Mouse (Mus musculus) megakaryocyte, embryonic 14.5 days (primary cell): ENCODE results near the gene Mmadhc. TPM values are rescaled to one million over a fixed set of nuclear protein-coding genes. Genes with fewer than 3 reads are reported as not detected.

Experiments
- H3K27me3 ChIP-seq: replicated peaks from 2 replicates; pipeline ENCODE3; 2012; ENCODE audit warnings: inconsistent platforms
- H3K36me3 ChIP-seq: replicated peaks from 2 replicates; pipeline ENCODE3; 2012; ENCODE audit warnings: low read length, inconsistent platforms, mixed read lengths
- H3K4me1 ChIP-seq: 2 replicates; pipeline ENCODE4 v1.6.1; 2012; ENCODE audit warnings: inconsistent platforms
- H3K4me3 ChIP-seq: replicated peaks from 2 replicates; pipeline ENCODE3; 2012; ENCODE audit warnings: moderate library complexity, mild to moderate bottlenecking, inconsistent platforms
- H3K9me3 ChIP-seq: 2 replicates; pipeline ENCODE4 v1.6.1; 2012; ENCODE audit warnings: inconsistent platforms
- FLI1 ChIP-seq: IDR thresholded peaks from 2 replicates; pipeline ENCODE4 v1.6.1; 2012; ENCODE audit warnings: low read length, inconsistent platforms, mixed read lengths
- GATA1 ChIP-seq: IDR thresholded peaks from 3 replicates; pipeline ENCODE4 v1.6.1; 2012; ENCODE audit warnings: mixed read lengths, low read length, inconsistent platforms, borderline replicate concordance
- polyA plus RNA-seq: library from polyadenylated mRNA; stranded (reverse); fragments of >175 nt; gene quantifications from 2 replicates; pipeline ENCODE4 v1.2.3, GENCODE M21; 2012; ENCODE audit warnings: low replicate concordance; ENCODE audit not compliant: insufficient read depth

Mmadhc gene
- polyA plus RNA-seq, 1 experiment = 43.9 TPM

DNA sequence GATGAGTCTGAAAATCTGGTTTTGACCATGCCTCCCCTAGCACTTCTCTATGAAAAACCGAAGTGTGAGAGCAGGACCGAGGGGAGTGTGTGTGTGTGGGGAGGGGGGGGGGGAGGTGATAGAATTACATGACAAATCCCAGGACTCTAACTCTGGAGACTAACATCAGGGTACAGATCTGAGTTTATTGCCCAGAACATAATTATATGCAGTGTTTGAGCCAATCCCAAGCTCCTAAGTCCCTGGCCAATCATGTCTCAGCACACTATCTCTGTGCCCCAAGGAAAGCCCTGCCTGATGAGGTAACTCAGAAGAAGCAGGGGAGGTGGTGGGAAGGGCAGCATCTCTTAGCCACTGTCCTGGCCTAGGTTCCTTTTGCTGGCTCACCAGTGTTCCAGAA, 28.1 kb downstream of the Mmadhc start:
- Histone ChIP-seq H3K9me3 (no peaks in the 10 kb centered on the region), H3K4me3 (no peak overlapping the region), H3K27me3 (peaks cover 3% of the 10 kb centered on the region), H3K4me1 (no peaks in the 10 kb centered on the region), H3K36me3 (no peaks in the 10 kb centered on the region)
- no peak for TF ChIP-seq GATA1
- TF ChIP-seq FLI1 = no peak

DNA sequence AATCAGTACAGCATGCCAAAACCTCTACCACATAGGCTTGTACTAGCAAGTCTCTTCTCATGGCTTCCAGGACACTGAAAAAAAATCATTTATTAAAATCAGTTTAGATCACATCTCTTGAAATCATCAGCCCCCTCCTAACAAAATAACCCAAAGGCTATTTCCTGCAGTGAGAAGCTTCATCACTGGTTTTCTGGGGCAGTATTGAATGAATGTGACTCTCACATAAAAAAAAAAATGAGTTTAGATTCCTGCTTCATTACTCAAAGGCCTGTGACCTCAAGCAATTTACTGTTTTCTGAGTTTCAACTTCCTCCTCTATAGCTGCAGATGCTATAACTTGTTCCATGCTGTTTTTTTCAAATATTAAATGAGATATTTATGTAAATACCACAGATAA, 29.6 kb downstream of the Mmadhc start:
- H3K4me1 ChIP-seq = no peaks in the 10 kb centered on the region
- peaks cover 5% of the 10 kb centered on the region for H3K27me3 ChIP-seq
- no peaks in the 10 kb centered on the region for H3K36me3 ChIP-seq
- no peaks in the 10 kb centered on the region for H3K9me3 ChIP-seq
- no peak overlapping the region for H3K4me3 ChIP-seq
- TF ChIP-seq FLI1 = no peak
- no peak for TF ChIP-seq GATA1

DNA sequence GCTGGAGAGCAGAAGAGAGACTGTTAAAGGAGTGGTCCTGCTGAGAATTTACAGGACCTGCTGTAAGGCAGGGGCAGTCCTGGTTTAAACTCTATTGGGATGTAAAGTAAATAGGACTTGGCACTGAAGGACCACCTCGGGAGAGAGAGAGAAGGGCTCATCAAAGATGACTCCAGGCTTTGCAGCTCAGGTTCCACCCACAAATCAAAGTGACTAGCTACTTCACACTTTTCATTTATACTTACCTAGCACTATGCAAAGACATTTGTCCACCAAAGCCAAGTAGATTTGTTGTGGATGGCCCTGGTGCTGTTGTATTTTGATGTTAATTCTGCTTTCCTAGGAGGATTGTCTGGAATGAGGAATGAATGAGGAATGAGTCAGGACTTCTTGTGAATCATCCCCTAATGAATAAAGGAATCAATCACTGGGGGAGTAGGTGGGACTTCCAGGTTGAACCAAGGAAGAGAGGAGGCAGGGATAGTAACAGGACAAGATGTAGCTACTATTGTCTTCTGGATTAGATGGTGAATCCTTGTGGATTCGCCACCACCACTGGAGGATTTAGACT, 31.3 kb downstream of the Mmadhc start:
- no peaks in the 10 kb centered on the region for H3K4me1 ChIP-seq
- peaks cover 5% of the 10 kb centered on the region for H3K27me3 ChIP-seq
- TF ChIP-seq FLI1 (no peak), GATA1 (no peak)
- H3K36me3 ChIP-seq = no peaks in the 10 kb centered on the region
- no peak overlapping the region for H3K4me3 ChIP-seq
- H3K9me3 ChIP-seq = no peaks in the 10 kb centered on the region

DNA sequence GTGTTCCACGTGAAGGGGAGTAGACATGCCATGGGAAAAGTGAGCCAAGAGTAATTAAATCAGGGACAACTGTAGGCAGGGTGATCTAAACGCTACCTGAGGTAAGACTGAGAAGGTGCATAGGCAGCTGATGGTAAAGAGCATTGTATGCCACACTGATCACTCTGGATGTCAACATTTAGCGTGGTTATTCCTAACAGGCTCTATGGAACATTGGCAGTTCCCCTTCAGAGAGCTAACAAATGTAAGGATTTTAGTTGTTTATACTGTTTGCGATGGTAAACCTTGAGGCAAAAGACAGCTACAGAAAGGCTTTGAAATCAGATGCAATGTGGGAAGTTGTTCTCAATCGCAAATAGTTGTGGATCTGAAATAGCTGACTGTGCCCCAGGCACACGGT, 32.5 kb downstream of the Mmadhc start:
- H3K9me3 ChIP-seq = no peaks in the 10 kb centered on the region
- no peak overlapping the region for H3K4me3 ChIP-seq
- TF ChIP-seq GATA1 (no peak), FLI1 (no peak)
- no peaks in the 10 kb centered on the region for H3K36me3 ChIP-seq
- H3K4me1 ChIP-seq = no peaks in the 10 kb centered on the region
- H3K27me3 ChIP-seq = peaks cover 5% of the 10 kb centered on the region

DNA sequence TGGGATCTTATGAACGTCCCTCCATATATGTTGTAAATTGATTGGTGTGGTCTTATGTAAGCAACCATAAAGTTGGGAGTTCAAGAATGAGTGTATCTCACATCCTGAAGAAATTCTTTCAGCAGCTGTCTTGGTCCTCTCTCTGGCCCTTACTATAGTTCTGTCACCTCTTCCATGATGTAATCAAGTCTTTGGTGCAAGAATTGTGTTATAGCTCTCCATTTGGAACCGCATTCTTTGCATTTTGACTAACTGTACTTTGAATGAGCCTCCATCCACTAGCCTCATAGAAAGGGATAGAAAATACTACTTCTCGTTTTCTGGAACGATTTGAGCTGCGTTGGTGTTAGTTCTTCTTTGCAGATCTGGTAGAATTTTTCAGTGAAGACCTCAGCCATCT, 41.6 kb downstream of the Mmadhc start:
- TF ChIP-seq FLI1 (no peak), GATA1 (no peak)
- no peaks in the 10 kb centered on the region for H3K36me3 ChIP-seq
- H3K9me3 ChIP-seq = no peaks in the 10 kb centered on the region

DNA sequence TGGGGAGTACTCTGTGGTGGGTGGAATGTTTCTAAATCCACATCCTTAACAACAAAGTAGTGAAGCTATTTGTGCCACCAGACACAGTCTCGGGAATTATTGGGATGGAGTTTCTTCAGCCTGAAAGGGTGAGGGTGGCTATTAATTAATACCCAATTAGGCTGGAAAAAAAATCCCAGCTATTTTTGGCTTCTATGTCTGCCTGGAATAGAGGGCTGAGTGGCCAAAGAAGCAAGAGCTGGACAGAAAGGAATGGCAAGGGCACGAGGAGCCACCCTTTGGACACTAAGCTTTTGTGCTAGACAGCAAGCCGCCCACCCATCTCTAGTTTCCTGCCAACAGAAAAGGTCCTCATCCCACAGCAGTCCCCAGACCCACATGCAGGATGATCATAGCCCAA, 48.0 kb downstream of the Mmadhc start:
- Histone ChIP-seq H3K4me3 (no peak overlapping the region), H3K27me3 (no peaks in the 10 kb centered on the region), H3K36me3 (no peaks in the 10 kb centered on the region), H3K4me1 (no peaks in the 10 kb centered on the region), H3K9me3 (no peaks in the 10 kb centered on the region)
- TF ChIP-seq FLI1 (no peak), GATA1 (no peak)

More for the DNA sequence above, 41.6 kb downstream of the Mmadhc start:
- no peaks in the 10 kb centered on the region for H3K27me3 ChIP-seq
- no peaks in the 10 kb centered on the region for H3K4me1 ChIP-seq
- no peak overlapping the region for H3K4me3 ChIP-seq

DNA sequence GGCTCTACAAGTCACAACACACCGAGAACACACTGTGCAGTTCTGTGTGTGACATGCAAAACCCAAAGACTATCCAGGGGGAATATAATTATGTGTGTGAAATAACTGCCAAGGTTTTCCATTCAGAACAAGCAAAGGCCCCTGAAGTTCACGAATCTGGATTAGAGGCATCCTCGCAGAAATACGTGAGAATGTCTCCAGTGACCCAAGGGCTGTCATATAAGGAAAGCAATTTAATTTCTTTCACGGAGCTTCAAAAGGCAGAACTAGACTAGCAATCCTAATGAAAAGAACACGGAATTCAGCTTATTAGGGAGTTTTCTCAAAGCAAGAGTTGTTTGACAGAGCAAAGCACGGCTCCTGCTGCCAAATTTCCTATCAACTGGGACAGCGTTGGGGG, 63.1 kb downstream of the Mmadhc start:
- Histone ChIP-seq H3K36me3 (no peaks in the 10 kb centered on the region), H3K4me1 (no peaks in the 10 kb centered on the region), H3K9me3 (no peaks in the 10 kb centered on the region), H3K4me3 (no peak overlapping the region), H3K27me3 (no peaks in the 10 kb centered on the region)
- TF ChIP-seq FLI1 (no peak), GATA1 (no peak)

Other genes starting within 250 kb of the Mmadhc start
- gene Lypd6, start 230.4 kb downstream of the Mmadhc start, polyA plus RNA-seq = not detected in 2 replicates